Mouse (Mus musculus): Measurements from ENCODE around the gene Pparg. TPM values are rescaled to one million over a fixed set of nuclear protein-coding genes. Genes with fewer than 3 reads are reported as not detected.

Gene Pparg
- polyA plus RNA-seq, 1 experiment from 2014 or later = 1.6 TPM

GRCm38 (mm10) chr6:115466601-115467000, 105.8 kb downstream of the Pparg start:
- H3K9ac ChIP-seq = no peak overlapping the region
- no peak overlapping the region for H3K27ac ChIP-seq
- no peak for ATAC-seq (ENCODE audit: insufficient number of reproducible peaks, insufficient read depth, low FRiP score, low TSS enrichment, low read depth)
- no peak overlapping the region for H3K4me3 ChIP-seq
- H3K27me3 ChIP-seq = no peaks in the 10 kb centered on the region
- 66% methylated on average over 3 of the region's 3 CpGs for WGBS
- H3K9me3 ChIP-seq = no peaks in the 10 kb centered on the region
- no peaks in the 10 kb centered on the region for H3K36me3 ChIP-seq
- H3K4me2 ChIP-seq = no peak overlapping the region
- H3K4me1 ChIP-seq = no peaks in the 10 kb centered on the region

- H3K4me2 ChIP-seq = no peak overlapping the region
- H3K4me1 ChIP-seq = no peaks in the 10 kb centered on the region
- 62% methylated on average over 3 of the region's 3 CpGs for WGBS
- no peak overlapping the region for H3K4me3 ChIP-seq
- H3K9ac ChIP-seq = no peak overlapping the region
- no peaks in the 10 kb centered on the region for H3K36me3 ChIP-seq
- no peaks in the 10 kb centered on the region for H3K27me3 ChIP-seq
- ATAC-seq (ENCODE audit: insufficient number of reproducible peaks, insufficient read depth, low FRiP score, low TSS enrichment, low read depth) = no peak
- no peaks in the 10 kb centered on the region for H3K9me3 ChIP-seq
- no peak overlapping the region for H3K27ac ChIP-seq
Observed at GRCm38 (mm10) chr6:115469666-115470581, 109.2 kb downstream of the Pparg start.

- H3K27me3 ChIP-seq = no peaks in the 10 kb centered on the region
- H3K27ac ChIP-seq = no peak overlapping the region
- H3K9ac ChIP-seq = no peak overlapping the region
- no peak overlapping the region for H3K4me2 ChIP-seq
- H3K36me3 ChIP-seq = no peaks in the 10 kb centered on the region
- no peak for ATAC-seq (ENCODE audit: insufficient number of reproducible peaks, insufficient read depth, low FRiP score, low TSS enrichment, low read depth)
- H3K4me3 ChIP-seq = no peak overlapping the region
- 0 out of 2 replicates have a peak, but pooled peaks cover 1% of the 10 kb centered on the region for H3K4me1 ChIP-seq
- no peaks in the 10 kb centered on the region for H3K9me3 ChIP-seq
Observed at GRCm38 (mm10) chr6:115471956-115472355, 111.2 kb downstream of the Pparg start.

- Histone ChIP-seq H3K9me3 (no peaks in the 10 kb centered on the region), H3K9ac (no peak overlapping the region), H3K27ac (no peak overlapping the region), H3K27me3 (peaks cover 16% of the 10 kb centered on the region), H3K4me2 (no peak overlapping the region), H3K36me3 (no peaks in the 10 kb centered on the region), H3K4me3 (no peak overlapping the region), H3K4me1 (peaks cover 13% of the 10 kb centered on the region; the same call in 1 of the 2 replicates)
- ATAC-seq (ENCODE audit: insufficient number of reproducible peaks, insufficient read depth, low FRiP score, low TSS enrichment, low read depth) = no peak
- WGBS = 40% methylated on average over 7 of the region's 7 CpGs
Observed at GRCm38 (mm10) chr6:115477081-115477695, 116.4 kb downstream of the Pparg start.

- H3K9me3 ChIP-seq = no peaks in the 10 kb centered on the region
- H3K27me3 ChIP-seq = peaks cover 26% of the 10 kb centered on the region
- ATAC-seq (ENCODE audit: insufficient number of reproducible peaks, insufficient read depth, low FRiP score, low TSS enrichment, low read depth) = no peak
- H3K4me3 ChIP-seq = no peak overlapping the region
- H3K27ac ChIP-seq = no peak overlapping the region
- no peak overlapping the region for H3K4me2 ChIP-seq
- H3K9ac ChIP-seq = no peak overlapping the region
- no peaks in the 10 kb centered on the region for H3K36me3 ChIP-seq
- H3K4me1 ChIP-seq = peaks cover 13% of the 10 kb centered on the region; the same call in 1 of the 2 replicates
Observed at GRCm38 (mm10) chr6:115479963-115480321, 119.2 kb downstream of the Pparg start.

- Histone ChIP-seq H3K27ac (no peak overlapping the region), H3K9ac (no peak overlapping the region), H3K9me3 (no peaks in the 10 kb centered on the region), H3K4me1 (peaks cover 13% of the 10 kb centered on the region; the same call in 1 of the 2 replicates), H3K4me2 (no peak overlapping the region), H3K4me3 (no peak overlapping the region), H3K36me3 (no peaks in the 10 kb centered on the region), H3K27me3 (peaks cover 26% of the 10 kb centered on the region)
- ATAC-seq (ENCODE audit: insufficient number of reproducible peaks, insufficient read depth, low FRiP score, low TSS enrichment, low read depth) = no peak
- 42% methylated on average over 5 of the region's 5 CpGs for WGBS
Observed at GRCm38 (mm10) chr6:115480322-115481017, 119.7 kb downstream of the Pparg start.

- Histone ChIP-seq H3K36me3 (no peaks in the 10 kb centered on the region), H3K27me3 (peaks cover 26% of the 10 kb centered on the region), H3K27ac (no peak overlapping the region), H3K4me1 (peaks cover 13% of the 10 kb centered on the region; the same call in 1 of the 2 replicates), H3K4me2 (no peak overlapping the region), H3K4me3 (no peak overlapping the region), H3K9me3 (no peaks in the 10 kb centered on the region), H3K9ac (no peak overlapping the region)
- 4% methylated on average over 1 of the region's 1 CpGs for WGBS
- no peak for ATAC-seq (ENCODE audit: insufficient number of reproducible peaks, insufficient read depth, low FRiP score, low TSS enrichment, low read depth)
Observed at GRCm38 (mm10) chr6:115481018-115481354, 120.2 kb downstream of the Pparg start.

GRCm38 (mm10) chr6:115481603-115482002, 120.9 kb downstream of the Pparg start:
- H3K9ac ChIP-seq = no peak overlapping the region
- no peak overlapping the region for H3K27ac ChIP-seq
- 36% methylated on average over 3 of the region's 3 CpGs for WGBS
- no peaks in the 10 kb centered on the region for H3K9me3 ChIP-seq
- H3K4me2 ChIP-seq = no peak overlapping the region
- ATAC-seq (ENCODE audit: insufficient number of reproducible peaks, insufficient read depth, low FRiP score, low TSS enrichment, low read depth) = no peak
- H3K4me1 ChIP-seq = peaks cover 13% of the 10 kb centered on the region; the same call in 1 of the 2 replicates
- H3K36me3 ChIP-seq = no peaks in the 10 kb centered on the region
- peaks cover 26% of the 10 kb centered on the region for H3K27me3 ChIP-seq
- H3K4me3 ChIP-seq = no peak overlapping the region

- Histone ChIP-seq H3K9me3 (no peaks in the 10 kb centered on the region), H3K27me3 (peaks cover 22% of the 10 kb centered on the region), H3K36me3 (no peaks in the 10 kb centered on the region), H3K4me1 (peaks cover 4% of the 10 kb centered on the region; the same call in 1 of the 2 replicates), H3K4me2 (no peak overlapping the region), H3K9ac (no peak overlapping the region), H3K4me3 (no peak overlapping the region), H3K27ac (no peak overlapping the region)
- WGBS = 46% methylated on average over 6 of the region's 6 CpGs
- no peak for ATAC-seq (ENCODE audit: insufficient number of reproducible peaks, insufficient read depth, low FRiP score, low TSS enrichment, low read depth)
Observed at GRCm38 (mm10) chr6:115485635-115486034, 124.9 kb downstream of the Pparg start.

- no peaks in the 10 kb centered on the region for H3K36me3 ChIP-seq
- H3K27ac ChIP-seq = no peak overlapping the region
- H3K4me1 ChIP-seq = no peaks in the 10 kb centered on the region
- H3K27me3 ChIP-seq = no peaks in the 10 kb centered on the region; the same call in 1 of the 2 replicates
- no peak overlapping the region for H3K9ac ChIP-seq
- H3K4me2 ChIP-seq = no peak overlapping the region
- 71% methylated on average over 9 of the region's 9 CpGs for WGBS
- H3K9me3 ChIP-seq = no peaks in the 10 kb centered on the region
- H3K4me3 ChIP-seq = no peak overlapping the region
- no peak for ATAC-seq (ENCODE audit: insufficient number of reproducible peaks, insufficient read depth, low FRiP score, low TSS enrichment, low read depth)
Observed at GRCm38 (mm10) chr6:115489831-115490230, 129.1 kb downstream of the Pparg start.

- H3K36me3 ChIP-seq = no peaks in the 10 kb centered on the region
- no peaks in the 10 kb centered on the region for H3K4me1 ChIP-seq
- H3K4me3 ChIP-seq = no peak overlapping the region
- WGBS = 74% methylated on average over 11 of the region's 11 CpGs
- ATAC-seq (ENCODE audit: insufficient number of reproducible peaks, insufficient read depth, low FRiP score, low TSS enrichment, low read depth) = no peak
- no peaks in the 10 kb centered on the region for H3K9me3 ChIP-seq
- H3K9ac ChIP-seq = no peak overlapping the region
- no peak overlapping the region for H3K4me2 ChIP-seq
- H3K27ac ChIP-seq = no peak overlapping the region
- no peaks in the 10 kb centered on the region for H3K27me3 ChIP-seq
Observed at GRCm38 (mm10) chr6:115492952-115493613, 132.3 kb downstream of the Pparg start.

Data from embryonic facial prominence, embryonic 13.5 days (tissue).